Mouse (Mus musculus): ENCODE results near the gene Thada. TPM values are rescaled to one million over a fixed set of nuclear protein-coding genes. Genes with fewer than 3 reads are reported as not detected.

The Thada gene
- polyA plus RNA-seq, 1 experiment from 2014 or later: 2.3 TPM

DNA sequence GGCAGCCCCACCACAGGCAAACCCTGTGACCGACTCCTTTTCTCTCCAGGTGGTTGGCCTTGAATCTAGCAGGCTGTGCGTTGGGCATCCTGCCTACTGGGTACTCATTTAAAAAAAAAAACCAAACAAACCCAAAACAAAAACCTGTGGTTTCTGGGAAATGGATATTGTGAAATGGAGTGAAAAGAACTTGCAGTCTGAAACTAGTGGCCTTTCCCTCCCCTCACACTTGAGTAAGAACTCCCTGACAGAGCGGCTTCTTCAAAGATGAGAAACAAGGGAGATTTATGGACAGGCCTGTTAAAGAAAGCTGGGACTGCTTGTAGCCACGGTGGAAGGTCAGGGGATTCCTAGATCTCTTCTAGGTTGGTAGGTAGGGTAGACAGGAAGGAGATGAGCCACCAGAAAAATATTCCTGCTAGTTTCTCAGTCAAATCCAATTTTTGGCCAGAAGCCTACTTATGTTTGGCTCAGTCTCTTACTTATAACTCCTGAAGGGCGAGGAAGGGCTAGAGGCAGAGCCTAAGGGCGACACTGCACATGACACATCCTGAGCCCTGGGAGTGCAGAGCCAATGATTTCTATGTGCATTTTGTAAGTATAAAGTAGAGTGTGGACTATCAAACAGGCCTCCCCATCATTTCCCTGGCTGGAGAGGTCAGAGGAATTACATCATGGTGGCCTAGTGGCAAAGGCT, 250.6 kb downstream of the Thada start:
- TF ChIP-seq CTCF (IDR thresholded peaks at IDR 0.05): no peak
- peak; percentile 64 for TF ChIP-seq EP300 (IDR thresholded peaks at IDR 0.05)
- Histone ChIP-seq H3K9ac (replicated peaks; ENCODE audit: low read depth) (no peak overlapping the region), H3K27ac (ENCODE audit: low read length) (peak overlapping the region; percentile 23; the same call in 1 of the 2 replicates), H3K27me3 (replicated peaks; ENCODE audit: insufficient read depth, low read length) (no peaks in the 10 kb centered on the region), H3K9me3 (ENCODE audit: low read length) (no peaks in the 10 kb centered on the region), H3K4me2 (replicated peaks; ENCODE audit: low read depth, low read length) (no peak overlapping the region), H3K36me3 (ENCODE audit: insufficient read depth, low read length) (0 out of 2 replicates have a peak, but pooled peaks cover 3% of the 10 kb centered on the region), H3K4me1 (ENCODE audit: insufficient read depth, low read depth, low read length) (no peaks in the 10 kb centered on the region), H3K4me3 (ENCODE audit: low read depth, low read length) (no peak overlapping the region)
- ATAC-seq (peak; percentile 53), DNase-seq (ENCODE audit: low spot score) (peak; percentile 75)
- WGBS: 58% methylated on average over 6 of the region's 6 CpGs

DNA sequence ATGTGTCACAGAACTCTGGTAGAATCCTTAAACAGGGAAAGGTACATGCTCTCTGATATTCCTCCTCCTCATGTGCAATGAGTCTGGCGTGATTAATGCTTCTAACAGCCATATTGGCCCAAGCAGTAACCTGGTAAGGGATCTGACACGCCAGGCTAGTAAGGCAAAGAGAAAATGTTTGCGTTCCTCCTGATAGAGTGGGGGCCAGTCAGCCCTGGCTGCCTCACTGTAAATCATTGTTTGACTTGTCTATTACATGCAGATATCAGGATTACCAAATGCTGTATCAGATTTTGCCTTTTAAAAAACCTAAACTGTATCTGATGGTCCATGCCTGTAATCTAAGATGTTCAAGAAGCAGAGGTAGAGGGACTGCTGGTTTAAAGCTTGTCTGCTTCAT, 252.5 kb downstream of the Thada start:
- Histone ChIP-seq H3K4me2 (replicated peaks; ENCODE audit: low read depth, low read length) (no peak overlapping the region), H3K9me3 (ENCODE audit: low read length) (no peaks in the 10 kb centered on the region), H3K4me1 (ENCODE audit: insufficient read depth, low read depth, low read length) (no peaks in the 10 kb centered on the region), H3K27ac (ENCODE audit: low read length) (no peak overlapping the region), H3K36me3 (ENCODE audit: insufficient read depth, low read length) (0 out of 2 replicates have a peak, but pooled peaks cover 3% of the 10 kb centered on the region), H3K27me3 (replicated peaks; ENCODE audit: insufficient read depth, low read length) (no peaks in the 10 kb centered on the region), H3K4me3 (ENCODE audit: low read depth, low read length) (no peak overlapping the region), H3K9ac (replicated peaks; ENCODE audit: low read depth) (no peak overlapping the region)
- DNase-seq (ENCODE audit: low spot score): no peak
- 79% methylated on average over 3 of the region's 3 CpGs for WGBS
- ATAC-seq: no peak
- no peak for TF ChIP-seq CTCF (IDR thresholded peaks at IDR 0.05)
- TF ChIP-seq EP300 (IDR thresholded peaks at IDR 0.05): no peak

DNA sequence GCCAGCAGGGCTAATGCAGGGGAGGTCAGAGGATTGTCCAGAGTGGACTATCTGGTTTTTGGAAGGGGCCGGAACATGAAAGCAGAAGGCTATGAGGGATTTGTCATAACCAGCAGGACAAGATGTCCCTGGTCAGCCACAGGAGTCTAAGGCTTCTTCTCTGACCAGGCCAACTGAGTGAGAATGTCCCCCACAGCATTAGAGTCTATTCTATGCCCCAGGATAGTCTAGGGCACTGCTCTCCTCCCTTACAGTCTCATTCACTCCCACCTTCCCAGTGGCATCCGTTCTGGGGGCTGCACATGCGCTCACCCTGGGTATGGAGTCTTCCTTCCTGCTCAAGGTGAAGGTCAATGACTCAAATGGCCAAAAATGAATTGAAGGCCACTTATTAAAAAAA, 258.4 kb downstream of the Thada start:
- WGBS: 95% methylated on average over 3 of the region's 3 CpGs
- Histone ChIP-seq H3K36me3 (ENCODE audit: insufficient read depth, low read length) (0 out of 2 replicates have a peak, but pooled peaks cover 3% of the 10 kb centered on the region), H3K9me3 (ENCODE audit: low read length) (no peaks in the 10 kb centered on the region), H3K4me1 (ENCODE audit: insufficient read depth, low read depth, low read length) (no peaks in the 10 kb centered on the region), H3K27ac (ENCODE audit: low read length) (no peak overlapping the region), H3K4me2 (replicated peaks; ENCODE audit: low read depth, low read length) (no peak overlapping the region), H3K9ac (replicated peaks; ENCODE audit: low read depth) (no peak overlapping the region), H3K27me3 (replicated peaks; ENCODE audit: insufficient read depth, low read length) (no peaks in the 10 kb centered on the region), H3K4me3 (ENCODE audit: low read depth, low read length) (no peak overlapping the region)
- no peak for DNase-seq (ENCODE audit: low spot score)
- TF ChIP-seq CTCF (IDR thresholded peaks at IDR 0.05) (no peak), EP300 (IDR thresholded peaks at IDR 0.05) (no peak)
- ATAC-seq: no peak

DNA sequence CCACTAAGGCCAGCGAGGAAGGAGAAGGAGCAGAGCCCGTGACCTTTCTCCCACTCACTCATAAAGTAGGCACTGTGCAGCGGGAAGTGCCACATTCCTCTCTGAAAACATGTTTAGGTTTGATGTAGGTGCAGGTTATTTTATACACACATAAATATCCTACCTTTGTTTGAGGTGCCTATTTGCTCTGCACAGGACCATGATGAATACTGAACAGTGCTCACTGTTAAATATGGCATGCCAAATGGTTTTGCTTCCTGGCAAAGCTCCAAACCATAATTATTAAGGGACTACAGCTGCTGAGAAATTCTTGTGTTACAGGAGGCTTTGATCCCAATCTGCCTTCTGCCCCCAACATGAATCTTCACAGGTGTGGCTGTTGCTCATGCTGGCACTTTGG, 259.8 kb downstream of the Thada start:
- TF ChIP-seq CTCF (IDR thresholded peaks at IDR 0.05) (no peak), EP300 (IDR thresholded peaks at IDR 0.05) (no peak)
- Histone ChIP-seq H3K4me1 (ENCODE audit: insufficient read depth, low read depth, low read length) (no peaks in the 10 kb centered on the region), H3K27me3 (replicated peaks; ENCODE audit: insufficient read depth, low read length) (no peaks in the 10 kb centered on the region), H3K36me3 (ENCODE audit: insufficient read depth, low read length) (no peaks in the 10 kb centered on the region), H3K9me3 (ENCODE audit: low read length) (no peaks in the 10 kb centered on the region), H3K27ac (ENCODE audit: low read length) (no peak overlapping the region), H3K9ac (replicated peaks; ENCODE audit: low read depth) (no peak overlapping the region), H3K4me2 (replicated peaks; ENCODE audit: low read depth, low read length) (no peak overlapping the region), H3K4me3 (ENCODE audit: low read depth, low read length) (no peak overlapping the region)
- 74% methylated on average over 3 of the region's 3 CpGs for WGBS
- ATAC-seq: no peak
- no peak for DNase-seq (ENCODE audit: low spot score)

DNA sequence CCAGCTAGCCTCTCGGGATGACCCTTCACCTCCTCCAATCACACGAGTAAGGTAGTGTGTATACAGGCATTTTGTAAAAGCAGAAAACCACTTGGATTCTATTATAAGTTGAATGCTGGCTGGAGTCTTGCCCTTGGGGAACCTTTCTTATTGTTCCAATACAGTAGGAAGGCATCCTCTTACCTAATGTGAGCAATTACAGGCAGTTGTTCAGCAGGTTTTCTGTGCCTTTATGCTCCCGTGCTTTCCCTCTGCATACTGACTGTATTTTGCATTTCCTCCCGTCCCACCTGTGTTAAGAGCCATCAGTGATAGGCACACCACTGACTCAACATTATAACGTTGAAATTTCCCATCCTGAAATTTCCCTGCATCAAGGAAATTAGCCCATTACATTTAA, 261.0 kb downstream of the Thada start:
- TF ChIP-seq EP300 (IDR thresholded peaks at IDR 0.05) (no peak), CTCF (IDR thresholded peaks at IDR 0.05) (no peak)
- ATAC-seq (no peak), DNase-seq (ENCODE audit: low spot score) (no peak)
- no peak overlapping the region for H3K4me2 ChIP-seq (replicated peaks; ENCODE audit: low read depth, low read length)
- H3K4me1 ChIP-seq (ENCODE audit: insufficient read depth, low read depth, low read length): no peaks in the 10 kb centered on the region
- no peaks in the 10 kb centered on the region for H3K36me3 ChIP-seq (ENCODE audit: insufficient read depth, low read length)
- 73% methylated on average over 5 of the region's 5 CpGs for WGBS
- H3K9me3 ChIP-seq (ENCODE audit: low read length): no peaks in the 10 kb centered on the region
- H3K9ac ChIP-seq (replicated peaks; ENCODE audit: low read depth): no peak overlapping the region
- no peaks in the 10 kb centered on the region for H3K27me3 ChIP-seq (replicated peaks; ENCODE audit: insufficient read depth, low read length)
- no peak overlapping the region for H3K27ac ChIP-seq (ENCODE audit: low read length)
- H3K4me3 ChIP-seq (ENCODE audit: low read depth, low read length): no peak overlapping the region

DNA sequence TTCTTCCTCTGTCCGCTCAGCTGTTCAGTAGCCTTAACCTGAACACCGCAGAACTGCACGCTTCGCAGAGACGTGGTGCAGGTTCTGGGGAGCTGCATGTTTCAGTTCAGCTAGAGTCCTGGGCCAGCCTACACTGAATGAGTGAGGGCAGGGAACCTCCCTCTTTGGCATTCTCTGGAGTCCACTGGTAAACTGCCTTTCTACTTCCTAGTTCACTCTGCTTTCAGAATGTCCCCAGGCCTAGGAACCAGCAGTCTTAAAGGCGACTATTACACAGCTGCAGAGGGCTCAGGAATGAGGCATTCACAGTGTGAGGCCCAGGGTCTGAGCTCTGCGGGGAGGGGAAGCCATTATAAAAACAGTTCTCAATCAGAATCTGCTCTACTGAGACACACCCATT, 262.7 kb downstream of the Thada start:
- H3K9me3 ChIP-seq (ENCODE audit: low read length): no peaks in the 10 kb centered on the region
- no peak overlapping the region for H3K9ac ChIP-seq (replicated peaks; ENCODE audit: low read depth)
- 73% methylated on average over 7 of the region's 7 CpGs for WGBS
- ATAC-seq (no peak), DNase-seq (ENCODE audit: low spot score) (peak; percentile 35)
- H3K4me2 ChIP-seq (replicated peaks; ENCODE audit: low read depth, low read length): no peak overlapping the region
- H3K27ac ChIP-seq (ENCODE audit: low read length): no peak overlapping the region
- no peaks in the 10 kb centered on the region for H3K27me3 ChIP-seq (replicated peaks; ENCODE audit: insufficient read depth, low read length)
- H3K36me3 ChIP-seq (ENCODE audit: insufficient read depth, low read length): no peaks in the 10 kb centered on the region
- H3K4me1 ChIP-seq (ENCODE audit: insufficient read depth, low read depth, low read length): no peaks in the 10 kb centered on the region
- H3K4me3 ChIP-seq (ENCODE audit: low read depth, low read length): no peak overlapping the region
- TF ChIP-seq CTCF (IDR thresholded peaks at IDR 0.05): no peak
- TF ChIP-seq EP300 (IDR thresholded peaks at IDR 0.05): no peak
